Mouse (Mus musculus) CD4-positive, CD25-positive, alpha-beta regulatory T cell, adult 2 months (primary cell): ENCODE measurements around the gene Akap2.

Experiments
- DNase-seq: peaks from one replicate; pipeline ENCODE4 v3.0.0-alpha.2; 2012; ENCODE audit warnings: low read depth, low spot score

Akap2 gene

DNA sequence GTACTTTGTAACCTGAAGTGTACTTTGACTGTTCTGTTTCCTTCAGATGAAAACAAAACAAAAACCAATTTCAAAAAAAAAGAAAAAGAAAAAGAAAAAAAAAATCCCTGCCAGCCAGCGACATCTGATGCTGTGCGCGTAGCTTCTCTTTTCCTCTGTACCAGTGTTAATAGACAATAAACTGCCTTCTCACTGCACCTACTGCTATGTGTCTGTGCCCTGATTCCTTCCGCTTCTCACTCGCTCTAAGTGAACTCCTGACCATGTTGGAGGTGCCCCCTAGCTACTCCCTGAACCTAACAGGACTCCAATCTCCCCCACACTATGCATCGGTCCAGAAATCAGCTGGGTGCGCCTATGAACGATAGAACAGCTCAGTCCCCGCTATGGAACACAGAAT, at the start of gene Akap2:
Akap2 (plus strand) TSS at position 304 of the 400 bp plus-strand sequence.
- no peak for DNase-seq

DNA sequence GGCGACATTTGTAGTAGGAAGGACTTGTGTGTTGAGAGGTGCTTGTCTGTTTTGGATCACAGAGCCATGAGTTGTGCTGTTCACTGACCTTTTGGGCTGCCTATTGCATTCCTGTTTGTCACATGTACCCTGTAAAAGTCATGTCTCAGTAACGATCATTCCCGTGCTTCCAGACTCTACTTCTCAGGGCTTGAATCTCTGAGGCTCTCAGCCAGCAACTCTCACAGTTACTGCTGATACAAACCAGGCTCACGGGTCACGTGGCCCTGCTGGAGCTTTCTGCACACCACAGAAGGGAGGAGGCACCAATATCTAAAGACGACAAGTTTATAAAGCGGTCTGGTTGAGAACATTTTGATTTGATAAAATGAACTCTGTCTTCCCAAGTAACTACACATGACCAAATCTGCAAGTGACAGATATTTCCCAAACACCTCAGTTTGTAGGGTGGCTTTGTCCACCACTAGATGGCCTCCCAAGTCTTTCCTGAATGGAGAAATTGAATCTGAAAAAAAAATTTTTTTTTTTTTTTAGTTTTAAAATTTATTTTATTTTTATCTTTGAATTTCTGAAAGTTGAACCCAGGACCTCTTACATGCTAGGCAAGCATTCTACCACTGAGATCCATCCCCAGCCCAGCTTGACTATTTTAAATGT, 46.5 kb upstream of the Akap2 start:
- no peak for DNase-seq

DNA sequence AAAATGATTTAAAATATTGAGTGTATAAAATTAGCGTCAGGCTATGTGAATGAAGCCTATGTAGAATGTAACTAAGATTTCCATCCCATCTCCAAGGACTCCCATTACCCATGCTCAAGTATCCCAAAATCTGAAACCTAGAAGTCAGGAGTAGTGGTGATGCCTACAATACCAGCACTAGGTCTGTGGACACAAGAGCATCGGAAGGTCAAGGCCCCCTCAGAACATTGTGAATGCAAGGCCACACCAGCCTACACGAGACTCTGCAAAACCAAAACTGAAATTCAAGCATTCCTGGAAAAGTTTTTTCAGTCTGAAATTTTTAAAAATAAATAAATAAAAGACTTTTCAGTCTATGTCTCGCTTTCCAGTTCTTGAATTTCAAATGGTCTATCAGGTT, 44.9 kb upstream of the Akap2 start:
- DNase-seq: no peak

DNA sequence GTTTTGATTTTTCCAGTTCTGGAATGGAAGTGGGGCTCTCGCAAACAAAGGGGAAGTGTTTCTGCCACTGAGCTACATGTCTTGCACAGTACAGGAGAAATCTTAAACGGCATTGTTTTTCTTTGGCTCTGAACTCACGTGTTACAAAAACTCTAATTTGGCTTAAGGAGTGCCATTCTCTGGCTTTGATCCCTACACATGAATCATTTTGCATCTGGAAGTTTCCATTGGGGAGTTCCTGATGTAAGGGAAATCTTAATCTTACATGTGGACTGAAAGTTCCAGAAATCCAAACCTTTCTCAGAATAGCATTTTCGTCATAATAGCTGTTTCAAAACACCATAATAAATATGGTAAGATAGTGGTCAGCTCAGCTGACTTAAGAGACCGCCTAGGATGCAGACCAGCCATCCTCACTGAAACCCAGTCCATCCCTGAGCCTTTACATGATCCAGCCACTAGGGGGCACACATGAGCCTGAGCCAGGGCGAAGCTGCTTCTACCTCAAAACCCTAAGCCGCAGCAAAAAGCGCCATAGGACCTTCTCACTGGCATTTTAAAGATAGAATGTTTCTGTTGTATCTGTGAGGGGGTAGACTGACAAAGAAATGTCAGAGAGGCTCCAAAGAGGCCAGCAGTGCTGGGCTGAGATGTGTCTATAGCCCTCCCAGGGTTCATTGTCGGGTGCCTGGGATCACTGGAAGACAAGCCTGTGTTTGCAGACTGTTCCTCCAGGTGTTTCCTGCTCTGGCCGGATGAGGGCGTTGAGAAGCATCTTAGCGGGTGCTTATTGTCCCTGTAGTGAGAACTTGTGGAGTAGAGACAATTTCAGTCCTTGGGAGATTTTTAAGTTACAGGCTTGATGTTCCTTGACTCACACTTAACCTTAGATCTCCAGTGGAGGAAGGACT, 44.2 kb upstream of the Akap2 start:
- peak; percentile 92 for DNase-seq

DNA sequence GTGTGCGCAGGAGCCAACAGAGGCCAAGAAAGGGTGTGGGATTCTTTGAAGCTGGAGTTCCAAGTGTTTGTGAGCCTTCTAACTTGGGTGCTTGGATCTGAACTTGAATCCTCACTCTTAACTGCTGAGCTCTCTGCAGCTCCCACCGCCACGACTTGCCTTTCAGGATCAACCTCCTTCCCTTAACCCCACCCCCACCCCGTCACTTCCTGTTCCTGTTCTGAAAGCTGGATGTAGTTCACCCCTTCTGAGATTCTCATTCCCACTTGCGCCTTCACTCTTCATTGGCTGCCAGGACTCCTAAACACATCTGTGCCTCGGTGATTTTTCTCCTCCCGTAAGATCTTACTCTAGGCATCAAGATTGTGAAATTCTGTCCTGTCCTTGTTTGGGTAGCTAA, 43.1 kb upstream of the Akap2 start:
- peak; percentile 18 for DNase-seq

DNA sequence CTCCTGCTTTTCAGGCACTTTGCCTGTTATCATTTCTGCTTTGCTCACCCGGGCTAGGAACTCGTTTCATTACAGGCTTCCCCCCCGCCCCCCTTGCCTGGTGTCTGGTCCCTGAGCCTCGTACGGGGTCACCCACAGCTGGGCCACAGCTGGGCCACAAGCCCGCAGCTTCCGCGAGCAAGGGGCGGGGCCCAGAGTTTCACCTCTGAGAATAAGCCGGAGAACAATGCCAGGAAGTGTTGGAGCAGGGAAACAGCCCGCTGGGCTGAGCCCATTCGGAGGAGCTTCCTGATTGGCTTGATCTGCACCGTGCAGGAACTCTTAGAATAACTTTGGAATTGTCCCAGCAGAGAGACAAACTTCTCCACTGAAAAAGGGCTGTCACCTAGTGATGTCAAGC, 42.1 kb upstream of the Akap2 start:
- peak; percentile 32 for DNase-seq

DNA sequence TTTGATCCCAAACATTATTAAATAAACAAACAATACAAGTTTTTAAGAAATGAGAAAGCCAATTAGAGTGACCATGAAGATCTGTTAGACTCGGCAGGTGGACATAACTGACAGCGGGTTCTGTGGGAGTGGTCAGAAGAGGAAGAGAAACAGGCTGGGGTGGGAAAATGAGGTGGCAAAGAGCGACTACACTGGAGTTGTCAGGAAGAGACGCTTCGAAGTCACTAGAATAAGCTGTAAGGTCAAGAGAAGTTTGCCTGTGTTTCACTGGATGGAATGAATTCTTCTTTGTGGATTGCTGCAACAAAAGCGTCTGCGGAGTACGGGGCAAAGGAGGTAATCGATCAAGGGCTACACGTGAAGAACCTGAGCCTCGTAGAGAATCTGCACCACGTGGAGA, 39.5 kb upstream of the Akap2 start:
- DNase-seq: no peak

DNA sequence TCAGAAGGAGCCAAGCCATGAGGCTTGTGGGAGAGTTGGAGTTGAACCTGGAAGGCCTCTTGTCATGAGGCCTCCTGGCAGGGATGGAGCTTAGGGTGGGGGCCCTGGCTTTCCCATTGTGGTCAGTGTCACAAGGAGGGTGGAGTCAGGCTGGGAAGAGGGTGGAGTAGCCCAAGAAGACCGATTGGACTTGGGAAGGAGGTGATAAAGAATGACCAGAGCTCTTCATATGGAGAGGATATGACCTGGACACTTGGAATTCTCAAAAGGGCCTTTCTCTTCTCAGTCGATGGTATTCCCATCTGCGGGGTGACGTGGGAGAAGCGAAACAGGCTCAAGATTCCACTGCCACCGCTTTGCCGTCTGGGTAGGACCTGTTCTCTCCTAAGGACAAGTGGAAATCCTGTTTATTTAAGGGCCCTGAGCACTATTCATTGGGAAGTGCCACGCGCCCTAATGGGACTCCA, 38.4 kb upstream of the Akap2 start:
- DNase-seq: no peak

DNA sequence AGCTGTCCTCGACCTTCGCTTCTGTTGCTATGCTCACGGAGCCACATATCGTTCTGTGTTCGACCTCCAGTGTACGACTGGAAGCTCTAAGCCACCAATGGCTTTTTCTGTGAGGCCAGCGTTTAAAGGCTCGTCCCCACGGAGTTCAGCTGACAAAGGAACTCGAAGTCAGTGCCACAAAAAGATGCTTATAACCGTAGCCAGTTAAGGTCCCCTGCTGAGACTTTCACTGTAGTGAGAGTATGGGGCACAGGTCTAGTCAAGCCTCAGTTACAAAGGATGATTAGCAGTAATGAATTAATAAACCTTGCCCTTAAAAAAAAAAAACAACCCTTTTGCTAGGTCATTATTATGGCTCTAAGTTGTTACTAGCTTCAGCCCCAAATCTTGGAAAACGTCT, 37.3 kb upstream of the Akap2 start:
- no peak for DNase-seq

DNA sequence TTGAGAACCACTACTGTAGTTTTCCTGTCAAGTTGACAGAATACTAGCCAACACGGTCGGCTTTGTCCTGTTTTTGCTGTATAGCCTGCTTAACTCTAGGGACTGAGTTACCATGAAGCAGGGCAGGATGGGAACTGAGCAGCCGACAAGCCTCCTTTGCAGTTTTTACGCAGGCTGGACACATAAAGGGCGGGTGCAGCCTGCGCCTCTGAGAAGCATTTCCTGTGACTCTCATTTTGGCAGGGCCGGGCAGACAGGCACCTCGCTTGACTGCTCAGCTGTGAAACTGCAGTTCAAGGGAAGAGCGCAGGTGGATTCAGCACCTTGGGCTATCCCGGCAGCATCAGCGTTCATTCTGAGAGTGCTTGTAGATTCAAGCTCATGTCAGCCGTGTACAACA, 35.9 kb upstream of the Akap2 start:
- peak; percentile 48 for DNase-seq

DNA sequence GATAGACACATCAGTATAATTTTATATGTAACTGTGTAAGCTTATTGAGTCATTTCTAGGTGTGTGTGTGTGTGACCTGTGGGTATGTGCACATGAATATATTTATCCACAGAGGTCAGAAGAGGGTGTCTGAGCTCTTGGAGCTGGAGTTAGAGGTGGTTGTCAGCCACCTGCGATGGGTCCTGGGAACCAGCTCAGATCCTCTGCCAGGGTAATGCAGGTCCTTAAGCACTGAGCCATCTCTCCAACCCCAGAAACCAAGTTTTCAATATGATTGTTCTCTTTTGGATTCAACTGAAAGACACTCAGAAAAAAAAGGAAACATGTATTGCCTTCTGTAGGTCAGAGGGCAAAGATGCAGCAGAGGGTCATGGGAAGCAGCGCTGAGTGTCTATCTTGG, 35.1 kb upstream of the Akap2 start:
- DNase-seq: no peak

DNA sequence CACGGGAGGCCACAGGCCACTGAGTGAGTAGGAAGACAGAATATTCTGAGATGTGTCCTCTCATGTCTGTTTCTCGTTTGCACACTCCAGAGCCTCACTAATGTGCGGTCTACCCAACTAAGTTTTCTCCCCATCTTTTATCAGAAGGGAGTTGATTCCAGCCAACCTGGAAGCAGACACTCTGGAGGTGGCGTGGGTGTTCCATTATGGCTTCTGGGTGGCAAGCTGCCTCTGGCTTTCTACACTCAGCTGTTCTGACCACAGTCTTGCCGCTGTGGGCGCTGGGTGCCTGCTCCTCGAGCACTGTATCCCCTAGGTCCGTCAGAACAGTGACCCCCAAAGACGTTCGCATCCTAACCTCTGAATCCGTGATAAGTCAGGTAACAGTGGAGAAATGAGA, 34.5 kb upstream of the Akap2 start:
- no peak for DNase-seq

DNA sequence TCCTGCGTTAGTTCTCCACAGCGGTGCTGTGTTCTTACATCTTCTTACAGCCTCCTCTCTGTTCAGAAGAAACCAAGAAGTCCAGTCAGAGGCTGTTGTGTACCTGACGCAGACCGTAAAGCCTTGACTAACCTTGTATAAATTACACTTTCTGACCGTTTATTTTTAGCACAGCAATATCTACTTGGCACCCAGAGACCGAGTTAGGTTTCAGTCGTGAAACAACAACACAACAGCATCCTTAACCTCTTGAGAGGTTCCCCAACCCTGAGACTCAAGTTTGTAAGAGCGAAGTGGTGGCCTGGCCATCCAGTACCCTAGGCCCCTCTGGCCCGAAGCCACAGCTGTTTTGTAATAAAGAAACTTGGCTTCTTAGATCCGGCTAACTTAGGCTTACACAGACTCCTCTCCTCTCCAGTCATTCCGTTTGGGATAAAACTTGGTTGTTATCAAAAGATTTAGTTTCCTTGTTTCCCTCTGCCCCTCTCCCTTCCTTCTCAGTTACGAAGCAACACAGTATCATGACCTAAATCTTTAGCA, 32.7 kb upstream of the Akap2 start:
- DNase-seq: no peak

DNA sequence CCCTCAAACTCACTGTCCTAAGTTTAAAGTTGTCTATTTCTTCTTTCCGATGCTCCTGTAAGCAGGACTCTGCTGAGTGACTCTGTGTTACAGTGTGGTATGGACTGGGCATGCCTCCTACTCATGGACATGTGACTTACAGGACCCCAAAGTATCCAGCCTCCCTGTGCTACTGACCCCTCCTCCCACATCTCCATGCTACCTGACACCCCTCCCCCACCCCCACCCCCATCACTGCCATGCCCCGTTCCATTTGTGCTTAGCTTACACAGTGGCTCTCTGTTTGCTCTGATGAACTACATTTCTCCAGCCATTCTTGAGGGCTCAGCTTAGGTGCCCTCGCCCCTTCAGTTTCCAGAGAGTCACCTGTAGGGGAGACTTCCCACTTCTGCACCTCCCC, 30.7 kb upstream of the Akap2 start:
- DNase-seq: no peak

DNA sequence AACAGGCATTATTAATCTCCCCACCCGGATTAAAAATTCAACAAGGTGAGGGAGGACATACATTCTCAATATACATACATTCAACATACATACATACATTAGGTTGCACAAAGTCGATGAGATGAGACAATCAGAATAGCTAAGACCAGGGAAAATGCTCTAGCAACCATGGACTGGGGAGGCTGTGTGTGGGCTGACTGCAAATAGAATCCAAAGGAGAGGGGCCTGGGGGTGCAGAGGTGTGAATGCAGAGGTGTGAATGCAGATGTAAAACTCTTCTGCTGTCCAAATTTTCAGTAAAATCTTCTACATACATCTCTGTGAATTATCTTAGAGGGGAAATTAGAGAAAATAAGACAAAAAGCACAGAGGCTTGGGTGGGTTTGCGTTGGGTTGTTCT, 29.9 kb upstream of the Akap2 start:
- no peak for DNase-seq

DNA sequence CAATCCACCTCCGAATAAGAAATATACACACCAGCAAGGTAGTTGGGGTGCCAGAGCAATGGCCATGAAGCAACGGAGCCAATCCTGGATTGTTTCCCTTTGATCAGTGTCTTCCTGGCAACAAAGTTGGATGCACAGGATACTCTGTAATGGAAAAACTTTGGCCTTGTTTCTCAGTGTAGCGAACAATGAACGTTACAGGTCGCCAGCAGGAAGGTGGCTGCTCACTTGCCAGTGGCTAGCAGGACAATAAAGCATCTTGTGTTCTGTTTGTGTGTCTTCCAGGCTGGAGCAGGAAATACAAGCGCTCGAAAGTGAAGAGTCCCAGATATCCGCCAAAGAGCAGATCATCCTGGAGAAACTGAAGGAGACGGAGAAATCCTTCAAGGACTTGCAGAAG, 29.3 kb upstream of the Akap2 start:
- DNase-seq: no peak

DNA sequence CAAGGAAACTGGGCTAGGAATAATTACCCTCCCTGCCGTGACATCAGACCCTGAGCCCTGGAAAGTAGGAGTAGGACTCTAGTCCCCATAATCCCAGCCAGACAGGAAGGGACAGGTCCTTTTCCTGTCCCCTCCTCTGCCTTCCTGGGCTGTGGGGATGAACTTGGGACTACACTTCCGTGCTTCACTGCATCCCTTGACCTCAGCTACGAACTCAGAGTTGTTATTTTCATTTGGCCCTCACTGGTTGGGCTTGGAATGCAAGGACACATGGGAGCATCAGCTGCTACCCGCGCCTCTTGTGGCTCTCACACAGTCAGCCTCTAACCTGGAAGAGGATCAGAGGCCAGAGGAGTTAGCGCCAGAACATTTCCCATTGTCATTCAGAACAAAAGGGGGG, 27.5 kb upstream of the Akap2 start:
- no peak for DNase-seq

DNA sequence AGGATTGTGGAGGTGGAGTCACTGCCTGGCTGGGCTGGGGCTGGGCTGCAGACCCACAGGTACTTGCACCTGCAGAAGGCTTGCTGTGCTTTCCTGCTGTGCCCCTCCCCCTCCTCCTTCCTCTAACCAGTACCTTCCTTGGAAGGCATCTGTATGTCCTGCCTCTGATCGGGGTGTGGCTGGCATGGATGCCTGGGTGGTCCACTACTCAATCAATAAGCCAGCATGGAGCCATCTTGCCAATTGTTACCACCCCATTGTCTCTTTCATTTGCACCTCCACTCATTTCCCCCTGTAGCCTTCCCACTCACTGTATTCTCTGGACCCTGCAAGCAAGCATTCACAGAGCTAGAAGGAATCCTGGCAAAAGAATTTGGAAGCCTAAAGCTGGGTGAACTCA, 26.7 kb upstream of the Akap2 start:
- DNase-seq: no peak

DNA sequence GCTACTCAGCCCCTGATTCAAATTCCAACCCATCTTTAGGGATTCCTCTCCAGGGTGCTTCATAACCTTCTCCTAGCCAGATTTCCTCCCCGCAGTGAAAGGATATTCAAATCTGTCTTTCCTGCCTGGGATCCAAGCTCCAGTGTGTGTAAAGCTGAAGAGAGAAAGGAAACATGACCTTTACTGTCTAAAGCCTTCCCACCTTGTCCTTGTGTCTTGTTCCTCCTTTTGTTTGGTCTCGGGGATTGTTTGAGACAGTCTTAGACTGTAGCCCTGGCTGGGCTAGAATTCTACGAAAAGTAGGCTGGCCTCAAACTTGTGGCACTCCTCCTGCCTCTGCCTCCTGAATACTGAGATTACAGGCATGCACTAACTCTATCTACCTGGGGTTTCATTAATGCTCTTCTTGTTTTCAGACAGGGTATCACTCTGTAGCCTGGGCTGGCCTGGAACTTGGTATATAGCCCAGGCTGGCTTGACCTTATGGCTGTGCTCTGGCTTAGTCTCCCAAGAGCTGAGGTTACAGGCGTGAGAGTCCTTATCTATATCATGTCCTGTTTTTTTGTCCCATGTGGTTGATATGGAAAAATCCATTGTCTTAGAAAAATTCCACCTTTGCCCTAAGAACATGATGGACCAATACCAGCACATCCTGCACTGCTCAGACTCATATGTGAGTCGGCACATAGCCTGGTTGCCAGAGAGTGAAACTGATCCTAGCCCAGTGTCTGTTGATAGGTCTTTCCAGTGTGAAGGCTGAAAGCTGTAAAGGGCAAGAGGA, 22.9 kb upstream of the Akap2 start:
- DNase-seq: no peak

DNA sequence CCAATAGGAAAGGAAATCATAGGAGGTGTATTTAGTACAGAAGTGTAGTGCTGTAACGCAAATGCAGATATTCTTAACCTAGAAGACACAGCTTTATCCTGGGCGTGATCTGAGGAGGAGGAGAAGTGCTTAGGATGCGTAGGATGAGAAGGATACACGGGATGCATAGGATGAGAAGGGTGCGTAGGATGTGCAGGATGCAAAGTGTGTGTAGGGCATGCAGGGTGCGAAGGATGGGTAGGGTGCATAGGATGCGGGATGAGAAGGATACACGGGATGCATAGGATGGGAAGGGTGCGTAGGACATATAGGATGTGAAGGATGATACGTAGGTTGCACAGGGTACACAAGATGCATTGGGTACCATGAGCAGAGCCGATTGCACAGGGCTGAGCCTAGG, 20.5 kb upstream of the Akap2 start:
- DNase-seq: no peak

DNA sequence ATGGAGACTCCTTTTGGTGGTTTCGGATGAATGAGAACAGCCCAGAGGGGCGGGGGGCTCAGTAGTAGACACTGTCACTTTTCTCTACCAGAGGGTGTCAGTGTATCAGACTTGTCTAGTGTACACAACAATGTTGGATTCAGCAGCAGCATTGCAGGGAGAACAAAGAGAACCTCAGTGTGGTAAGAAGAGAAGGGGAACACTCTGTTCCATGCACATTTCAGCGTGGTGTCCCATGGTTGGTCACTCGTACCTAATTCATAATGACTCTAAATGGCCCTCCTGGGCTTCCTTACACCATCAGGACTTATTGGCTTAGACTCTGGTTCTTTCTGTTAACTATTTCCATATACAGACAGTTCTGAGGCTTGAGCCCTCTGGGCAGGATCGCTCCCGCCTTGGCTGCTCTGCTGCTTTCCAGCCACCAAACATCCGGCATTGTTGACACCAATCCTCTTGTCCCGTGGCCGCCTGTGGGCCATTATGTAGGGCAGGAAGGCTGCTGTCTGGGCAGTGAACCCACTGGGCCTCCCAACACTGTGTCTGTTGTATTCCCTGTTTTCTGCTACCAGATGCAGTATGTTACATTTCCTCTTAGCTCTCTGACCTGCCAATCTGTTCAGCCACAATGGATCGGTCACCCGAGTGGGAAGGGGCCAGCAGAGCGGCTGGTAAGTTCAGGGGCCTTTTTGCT, 19.4 kb upstream of the Akap2 start:
- DNase-seq: no peak
